Mouse (Mus musculus): ENCODE data around the gene Med29. TPM values are rescaled to one million over a fixed set of nuclear protein-coding genes. Genes with fewer than 3 reads are reported as not detected.

Gene Med29
- total RNA-seq, 1 experiment: 50.8 TPM

DNA sequence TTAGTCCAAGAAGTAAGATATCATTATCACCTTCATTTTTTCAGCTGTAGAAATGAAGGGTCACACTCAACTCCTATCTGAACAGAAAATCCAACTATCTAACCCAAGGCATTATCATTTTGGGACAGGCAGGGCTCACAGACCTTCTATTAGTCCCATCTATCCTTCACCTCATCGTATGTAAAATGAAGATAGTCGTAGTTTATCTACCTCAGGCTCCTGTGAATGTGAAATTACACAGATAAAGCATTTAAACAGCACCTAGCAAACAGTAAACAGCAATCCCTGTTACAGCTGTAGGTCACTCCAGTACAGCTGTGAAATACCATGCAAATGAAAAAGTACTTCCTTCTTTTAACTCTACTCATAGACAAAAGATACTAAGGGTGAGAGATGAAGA is 39.7 kb upstream of the Med29 start:
- no peak overlapping the region for H3K4me3 ChIP-seq (ENCODE audit: insufficient read depth in 1 of 2, low read depth in 1 of 2, low read length in 2 of 2, poor library complexity in 1 of 2, severe bottlenecking in 1 of 2)
- in situ Hi-C loops (cut with MboI; ENCODE audit: low sequenced_read_pairs in 2 of 2, unreplicated experiment in 2 of 2): loop anchor here in 1 of 2 experiments (10.0 kb wide), 1 partner anchor 173 kb away; no protein-coding TSS in a partner anchor

GRCm38 (mm10) chr7:28430512-28430911 is 38.0 kb upstream of the Med29 start:
- Histone ChIP-seq H3K36me3 (ENCODE audit: control insufficient read depth, insufficient read depth, low read length, poor library complexity, severe bottlenecking) (no peaks in the 10 kb centered on the region), H3K9ac (ENCODE audit: insufficient read depth, low read depth, low read length, poor library complexity, severe bottlenecking) (no peak overlapping the region), H3K4me1 (ENCODE audit: control insufficient read depth in 2 of 2, insufficient read depth in 2 of 2, low read length in 2 of 2, poor library complexity in 1 of 2) (no peaks in the 10 kb centered on the region; a peak in 1 of 4 replicates), H3K9me3 (ENCODE audit: control insufficient read depth, insufficient read depth, low read depth, low read length) (no peaks in the 10 kb centered on the region), H3K27ac (ENCODE audit: insufficient read depth, low read depth, low read length, poor library complexity, severe bottlenecking) (no peak overlapping the region), H3K4me3 (ENCODE audit: insufficient read depth in 1 of 2, low read depth in 1 of 2, low read length in 2 of 2, poor library complexity in 1 of 2, severe bottlenecking in 1 of 2) (no peak overlapping the region)
- in situ Hi-C loops (cut with MboI; ENCODE audit: low sequenced_read_pairs in 2 of 2, unreplicated experiment in 2 of 2): loop anchor here in 1 of 2 experiments (10.0 kb wide), 1 partner anchor 174 kb away; no protein-coding TSS in a partner anchor
- TF ChIP-seq CHD2 (IDR thresholded peaks at IDR 0.05; ENCODE audit: low read depth, low read length) (no peak), ZNF384 (IDR thresholded peaks at IDR 0.05; ENCODE audit: low read depth, low read length) (no peak), HCFC1 (IDR thresholded peaks at IDR 0.05; ENCODE audit: borderline replicate concordance, insufficient read depth, low read length) (no peak), ZC3H11A (IDR thresholded peaks at IDR 0.05; ENCODE audit: borderline replicate concordance, low read depth, low read length) (no peak), MAFK (IDR thresholded peaks at IDR 0.05; ENCODE audit: insufficient read depth, low read depth, low read length) (no peak)
- no peak for DNase-seq (ENCODE audit: low read depth, low spot score)

More for the DNA sequence above, 39.7 kb upstream of the Med29 start:
- TF ChIP-seq ZC3H11A (IDR thresholded peaks at IDR 0.05; ENCODE audit: borderline replicate concordance, low read depth, low read length): no peak
- Histone ChIP-seq H3K27ac (ENCODE audit: insufficient read depth, low read depth, low read length, poor library complexity, severe bottlenecking) (no peak overlapping the region), H3K4me1 (ENCODE audit: control insufficient read depth in 2 of 2, insufficient read depth in 2 of 2, low read length in 2 of 2, poor library complexity in 1 of 2) (no peaks in the 10 kb centered on the region; a peak in 1 of 4 replicates), H3K36me3 (ENCODE audit: control insufficient read depth, insufficient read depth, low read length, poor library complexity, severe bottlenecking) (no peaks in the 10 kb centered on the region), H3K9ac (ENCODE audit: insufficient read depth, low read depth, low read length, poor library complexity, severe bottlenecking) (no peak overlapping the region), H3K9me3 (ENCODE audit: control insufficient read depth, insufficient read depth, low read depth, low read length) (no peaks in the 10 kb centered on the region)
- DNase-seq (ENCODE audit: low read depth, low spot score): no peak

- in situ Hi-C loops (cut with MboI; ENCODE audit: low sequenced_read_pairs in 2 of 2, unreplicated experiment in 2 of 2): no loop called here
- H3K4me3 ChIP-seq (ENCODE audit: insufficient read depth in 1 of 2, low read depth in 1 of 2, low read length in 2 of 2, poor library complexity in 1 of 2, severe bottlenecking in 1 of 2): no peak overlapping the region
- H3K9me3 ChIP-seq (ENCODE audit: control insufficient read depth, insufficient read depth, low read depth, low read length): no peaks in the 10 kb centered on the region
- H3K27ac ChIP-seq (ENCODE audit: insufficient read depth, low read depth, low read length, poor library complexity, severe bottlenecking): no peak overlapping the region
- no peak overlapping the region for H3K9ac ChIP-seq (ENCODE audit: insufficient read depth, low read depth, low read length, poor library complexity, severe bottlenecking)
- peaks cover 6% of the 10 kb centered on the region; the same call in 1 of the 2 replicates for H3K36me3 ChIP-seq (ENCODE audit: control insufficient read depth, insufficient read depth, low read length, poor library complexity, severe bottlenecking)
- TF ChIP-seq ZC3H11A (IDR thresholded peaks at IDR 0.05; ENCODE audit: borderline replicate concordance, low read depth, low read length): no peak
- TF ChIP-seq HCFC1 (IDR thresholded peaks at IDR 0.05; ENCODE audit: borderline replicate concordance, insufficient read depth, low read length): no peak
- TF ChIP-seq MAFK (IDR thresholded peaks at IDR 0.05; ENCODE audit: insufficient read depth, low read depth, low read length): no peak
- TF ChIP-seq CHD2 (IDR thresholded peaks at IDR 0.05; ENCODE audit: low read depth, low read length): no peak
- no peak for TF ChIP-seq ZNF384 (IDR thresholded peaks at IDR 0.05; ENCODE audit: low read depth, low read length)
- no peak for DNase-seq (ENCODE audit: low read depth, low spot score)
- H3K4me1 ChIP-seq (ENCODE audit: control insufficient read depth in 2 of 2, insufficient read depth in 2 of 2, low read length in 2 of 2, poor library complexity in 1 of 2): no peaks in the 10 kb centered on the region
Measured at GRCm38 (mm10) chr7:28427738-28428137, 35.2 kb upstream of the Med29 start.

DNA sequence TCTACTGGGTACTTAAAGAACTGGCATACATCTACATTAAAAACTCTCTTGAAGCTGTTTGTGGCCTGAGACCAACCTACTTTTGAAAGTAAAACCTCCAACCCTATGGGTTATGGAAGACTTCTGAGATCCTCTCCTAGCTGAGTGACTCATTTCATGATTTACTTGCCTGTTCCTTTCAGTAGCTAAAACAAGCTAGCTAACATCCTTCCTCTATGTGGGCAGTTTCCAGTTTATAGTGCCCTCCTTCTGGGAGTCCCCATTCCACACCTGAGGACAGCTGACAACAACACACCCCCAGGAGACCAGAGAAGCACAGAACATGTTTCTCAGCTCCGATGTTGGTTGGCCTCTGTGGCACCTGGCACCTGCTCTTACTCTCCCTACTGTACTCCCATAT is 30.5 kb upstream of the Med29 start:
- Histone ChIP-seq H3K4me1 (ENCODE audit: control insufficient read depth in 2 of 2, insufficient read depth in 2 of 2, low read length in 2 of 2, poor library complexity in 1 of 2) (no peaks in the 10 kb centered on the region; a peak in 1 of 4 replicates), H3K36me3 (ENCODE audit: control insufficient read depth, insufficient read depth, low read length, poor library complexity, severe bottlenecking) (peaks cover 8% of the 10 kb centered on the region), H3K9me3 (ENCODE audit: control insufficient read depth, insufficient read depth, low read depth, low read length) (no peaks in the 10 kb centered on the region), H3K27ac (ENCODE audit: insufficient read depth, low read depth, low read length, poor library complexity, severe bottlenecking) (no peak overlapping the region), H3K9ac (ENCODE audit: insufficient read depth, low read depth, low read length, poor library complexity, severe bottlenecking) (no peak overlapping the region), H3K4me3 (ENCODE audit: insufficient read depth in 1 of 2, low read depth in 1 of 2, low read length in 2 of 2, poor library complexity in 1 of 2, severe bottlenecking in 1 of 2) (no peak overlapping the region)
- in situ Hi-C loops (cut with MboI; ENCODE audit: low sequenced_read_pairs in 2 of 2, unreplicated experiment in 2 of 2): no loop called here
- no peak for TF ChIP-seq ZC3H11A (IDR thresholded peaks at IDR 0.05; ENCODE audit: borderline replicate concordance, low read depth, low read length)
- TF ChIP-seq HCFC1 (IDR thresholded peaks at IDR 0.05; ENCODE audit: borderline replicate concordance, insufficient read depth, low read length): no peak
- TF ChIP-seq ZNF384 (IDR thresholded peaks at IDR 0.05; ENCODE audit: low read depth, low read length): no peak
- no peak for TF ChIP-seq CHD2 (IDR thresholded peaks at IDR 0.05; ENCODE audit: low read depth, low read length)
- TF ChIP-seq MAFK (IDR thresholded peaks at IDR 0.05; ENCODE audit: insufficient read depth, low read depth, low read length): no peak
- no peak for DNase-seq (ENCODE audit: low read depth, low spot score)

- DNase-seq (ENCODE audit: low read depth, low spot score): no peak
- TF ChIP-seq HCFC1 (IDR thresholded peaks at IDR 0.05; ENCODE audit: borderline replicate concordance, insufficient read depth, low read length) (no peak), MAFK (IDR thresholded peaks at IDR 0.05; ENCODE audit: insufficient read depth, low read depth, low read length) (no peak), ZNF384 (IDR thresholded peaks at IDR 0.05; ENCODE audit: low read depth, low read length) (no peak), ZC3H11A (IDR thresholded peaks at IDR 0.05; ENCODE audit: borderline replicate concordance, low read depth, low read length) (no peak), CHD2 (IDR thresholded peaks at IDR 0.05; ENCODE audit: low read depth, low read length) (no peak)
- in situ Hi-C loops (cut with MboI; ENCODE audit: low sequenced_read_pairs in 2 of 2, unreplicated experiment in 2 of 2): no loop called here
Measured at GRCm38 (mm10) chr7:28419416-28419815, 26.9 kb upstream of the Med29 start.

More at GRCm38 (mm10) chr7:28419416-28419815, 26.9 kb upstream of the Med29 start:
- Histone ChIP-seq H3K27ac (ENCODE audit: insufficient read depth, low read depth, low read length, poor library complexity, severe bottlenecking) (no peak overlapping the region), H3K9me3 (ENCODE audit: control insufficient read depth, insufficient read depth, low read depth, low read length) (no peaks in the 10 kb centered on the region), H3K36me3 (ENCODE audit: control insufficient read depth, insufficient read depth, low read length, poor library complexity, severe bottlenecking) (peaks cover 8% of the 10 kb centered on the region), H3K4me3 (ENCODE audit: insufficient read depth in 1 of 2, low read depth in 1 of 2, low read length in 2 of 2, poor library complexity in 1 of 2, severe bottlenecking in 1 of 2) (no peak overlapping the region), H3K4me1 (ENCODE audit: control insufficient read depth in 2 of 2, insufficient read depth in 2 of 2, low read length in 2 of 2, poor library complexity in 1 of 2) (peaks cover 0 to 2% of the 10 kb centered on the region in 2 experiments; a peak in 1 of 4 replicates), H3K9ac (ENCODE audit: insufficient read depth, low read depth, low read length, poor library complexity, severe bottlenecking) (no peak overlapping the region)

All from ES-E14 (cell line).